Mouse (Mus musculus): ENCODE results near the gene Asic5.

GRCm38 (mm10) chr3:82036262-82037044 lies 54.4 kb downstream of the Asic5 start:
- no peak for TF ChIP-seq GATA1 (IDR thresholded peaks at IDR 0.05; ENCODE audit: borderline replicate concordance, low read length)
- TF ChIP-seq CTCF (IDR thresholded peaks at IDR 0.05; ENCODE audit: low read depth, low read length), result no peak
- TF ChIP-seq TAL1 (conservative IDR thresholded peaks at IDR 0.05; ENCODE audit: low read depth, low read length), result no peak
